Mouse (Mus musculus) mesoderm, embryonic 11.5 days (tissue): ENCODE results near the gene Rcn1.

Experiments
- DNase-seq: peaks from one replicate; pipeline ENCODE4 v3.0.0-alpha.2; 2012; ENCODE audit warnings: low read depth, low spot score

Gene Rcn1

DNA sequence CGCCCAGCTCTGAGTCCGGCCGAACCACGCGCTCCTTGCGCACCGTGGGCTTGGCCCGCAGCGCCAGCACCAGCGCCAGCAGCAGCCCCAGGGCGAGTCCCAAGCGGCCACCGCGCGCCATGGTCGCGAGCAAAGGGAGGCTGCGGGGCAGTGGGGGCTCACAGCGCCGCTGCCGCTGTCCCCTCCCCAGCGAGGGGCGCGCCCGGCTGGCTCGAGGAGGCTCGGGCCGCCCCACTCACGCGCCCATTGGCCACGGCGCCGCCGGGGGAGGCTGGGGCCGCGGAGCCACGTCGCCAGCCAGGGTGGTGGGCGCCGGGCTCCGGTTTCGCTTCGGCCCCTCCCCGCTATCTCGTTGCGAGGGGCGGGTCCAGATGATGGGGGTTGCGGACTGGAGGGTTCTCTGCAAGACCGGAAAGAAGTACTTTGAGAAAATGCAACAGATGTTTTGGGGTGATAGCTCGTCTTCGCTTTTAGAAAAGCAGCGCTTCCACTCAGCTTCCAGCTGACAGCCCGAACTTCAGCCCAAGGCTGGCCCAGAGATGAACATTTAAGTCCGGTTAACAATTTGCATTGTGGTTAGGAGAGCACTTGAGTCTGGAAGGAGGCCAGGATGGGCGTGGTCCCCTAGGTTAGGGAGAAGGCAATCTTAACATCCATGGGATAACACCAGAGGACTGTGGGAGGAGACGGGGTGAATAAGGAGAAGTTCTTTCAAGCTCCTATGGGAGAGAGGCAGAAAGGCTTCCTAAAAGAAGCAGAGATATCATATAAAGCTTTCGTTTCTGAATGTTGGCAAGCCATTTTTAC is at the start of gene Rcn1:
TSS of gene Rcn1 (minus strand) at position 235 of the 807 bp plus-strand sequence.
- DNase-seq: peak; percentile 89

DNA sequence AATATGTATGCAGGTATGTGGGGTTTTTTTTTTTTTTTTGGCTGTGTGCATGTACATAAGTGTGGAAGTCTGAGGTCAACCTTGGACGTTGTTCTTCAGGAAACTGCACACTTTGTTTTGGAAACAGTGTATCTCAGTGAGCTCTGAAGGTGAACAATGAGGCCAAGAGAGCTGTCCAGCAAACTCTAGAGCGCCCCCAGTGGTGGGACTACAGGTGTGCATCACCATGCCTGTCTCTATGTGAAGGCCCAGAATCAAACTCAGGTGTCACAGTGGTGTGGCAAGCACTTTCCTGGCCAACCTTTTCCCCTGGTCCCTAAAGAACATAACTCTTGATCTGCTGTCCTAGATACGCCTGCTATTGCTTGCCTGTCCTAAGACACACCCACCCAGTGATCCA is 45.0 kb upstream of the Rcn1 start:
- peak; percentile 36 for DNase-seq

DNA sequence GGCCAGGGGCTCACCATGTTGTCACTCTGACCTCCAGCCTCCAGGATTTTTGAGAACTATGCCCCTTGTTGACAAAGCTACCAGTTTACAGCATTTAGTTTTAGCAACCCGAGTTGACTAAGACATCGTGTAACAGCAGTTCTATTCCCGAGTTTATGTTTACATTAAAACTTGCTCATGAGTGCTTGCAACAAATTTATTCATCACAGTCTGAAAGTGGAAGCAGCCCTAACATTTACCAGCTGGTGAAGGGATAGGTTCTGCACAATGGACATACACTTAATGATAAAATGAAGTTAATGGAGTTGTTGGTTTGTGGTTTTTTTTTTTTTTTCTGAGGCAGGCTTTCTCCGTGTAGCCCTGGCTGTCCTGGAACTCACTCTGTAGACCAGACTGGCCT is 39.9 kb upstream of the Rcn1 start:
- DNase-seq: no peak

DNA sequence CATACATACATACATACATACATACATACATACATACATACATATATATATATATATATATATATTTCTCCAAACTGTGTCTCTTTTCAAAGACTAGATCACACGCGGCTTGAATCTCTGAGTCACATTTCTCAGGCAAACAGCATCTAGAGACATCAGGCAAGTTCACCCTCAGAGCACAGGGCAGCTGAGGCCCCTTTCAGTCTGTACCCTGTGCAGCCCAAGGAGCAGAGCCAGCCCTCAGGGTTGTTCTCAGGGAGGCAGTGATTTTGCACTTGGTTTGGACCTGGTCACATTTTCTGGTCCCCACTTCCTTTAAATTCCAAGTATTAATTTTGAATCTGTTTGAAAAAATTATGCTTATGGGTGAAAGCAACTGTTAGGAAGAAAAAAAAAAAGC is 39.4 kb upstream of the Rcn1 start:
- DNase-seq: no peak

DNA sequence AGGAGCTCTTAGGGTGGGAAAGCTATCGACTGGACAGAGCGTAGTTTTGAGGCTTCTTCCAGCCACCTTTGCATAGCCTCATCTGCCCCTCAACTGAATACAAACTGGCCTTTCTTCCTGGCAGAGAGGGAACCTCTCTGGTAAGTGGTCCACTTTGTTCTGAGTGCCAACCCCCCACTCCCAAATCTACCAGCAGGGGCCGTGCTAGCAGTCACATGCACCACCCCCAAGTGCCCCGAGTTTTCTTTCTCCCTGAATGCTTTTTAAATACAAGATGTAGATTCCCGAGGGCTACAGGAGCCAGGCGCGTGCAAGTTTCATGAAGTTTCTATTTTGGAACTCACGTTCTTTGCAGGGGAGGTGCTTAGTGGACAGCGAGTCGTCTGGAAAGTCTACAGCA is 33.8 kb upstream of the Rcn1 start:
- no peak for DNase-seq

DNA sequence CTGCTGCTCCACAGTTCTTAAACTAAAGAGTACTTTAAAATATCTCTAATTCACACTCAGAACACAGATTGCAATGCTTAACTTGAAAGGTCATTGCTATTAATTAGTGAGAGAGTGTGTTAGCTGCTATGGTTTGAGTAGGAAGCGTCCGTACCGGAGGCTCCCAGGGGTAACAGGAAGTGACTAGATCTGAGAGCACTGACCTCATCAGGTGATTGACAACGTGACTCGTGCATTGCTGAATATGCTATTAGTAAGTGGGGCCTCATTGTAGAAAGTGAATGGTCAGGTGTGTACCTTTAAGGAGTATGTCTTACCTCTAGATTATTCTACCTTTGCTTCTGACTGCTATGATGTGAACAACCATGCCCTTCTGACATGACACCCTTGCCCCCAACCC is 31.3 kb upstream of the Rcn1 start:
- DNase-seq: no peak

DNA sequence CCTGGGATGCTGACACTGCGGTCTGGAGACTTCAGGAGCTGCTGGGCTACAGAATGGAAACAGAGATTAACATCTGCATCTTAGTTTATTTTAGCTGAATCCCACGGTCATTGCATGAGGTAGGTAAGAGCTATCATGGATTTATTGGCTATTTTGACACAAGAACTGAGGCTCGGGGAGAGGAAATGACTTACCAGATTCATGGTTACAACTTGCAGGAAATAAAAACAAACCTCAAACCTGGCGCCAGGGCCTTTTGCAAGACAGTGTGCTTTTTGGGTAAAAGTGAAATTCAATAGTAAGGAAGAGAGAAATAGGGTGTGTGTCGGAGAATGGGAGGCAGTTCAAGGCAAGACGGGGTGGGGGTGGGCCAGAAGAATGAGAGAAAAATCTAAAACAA is 30.8 kb upstream of the Rcn1 start:
- DNase-seq: no peak

DNA sequence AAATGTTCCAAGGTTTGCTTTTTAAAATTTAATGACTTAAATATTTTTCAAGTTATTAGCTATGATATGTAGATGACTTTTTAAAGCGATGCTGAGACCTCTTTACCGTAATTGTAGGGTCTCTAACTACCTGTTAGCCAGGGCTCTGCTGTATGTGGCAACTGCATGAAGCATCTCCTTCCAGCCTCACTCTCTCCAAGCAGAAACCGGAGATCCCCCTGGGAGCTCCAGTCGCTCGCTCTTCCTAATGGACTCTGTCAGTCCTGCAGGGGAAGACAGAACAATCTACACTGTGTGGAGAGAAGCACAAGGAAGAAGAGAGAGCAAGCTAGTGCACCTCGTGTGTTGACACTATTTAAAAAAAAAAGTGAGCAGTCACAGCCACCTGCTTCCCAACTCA is 29.3 kb upstream of the Rcn1 start:
- peak; percentile 23 for DNase-seq

DNA sequence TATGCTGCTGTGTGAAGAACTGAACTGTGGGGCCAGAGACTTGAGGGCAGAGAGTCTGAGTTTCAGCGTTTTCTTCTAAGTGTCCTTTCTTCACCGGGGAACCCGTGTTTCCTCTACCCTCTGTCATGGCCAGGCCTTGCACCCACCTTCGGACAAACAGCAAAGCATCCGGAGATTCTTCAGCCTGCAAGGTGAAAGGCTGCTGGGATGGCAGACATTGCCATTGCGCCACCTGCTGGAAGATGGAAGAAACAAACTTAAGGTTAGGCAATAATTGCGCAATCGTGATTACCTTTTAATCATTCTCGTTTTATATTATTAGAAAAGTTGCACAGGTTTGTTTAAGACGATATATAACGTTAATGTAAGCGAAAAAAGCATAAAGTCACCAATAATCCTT is 28.9 kb upstream of the Rcn1 start:
- peak; percentile 78 for DNase-seq

DNA sequence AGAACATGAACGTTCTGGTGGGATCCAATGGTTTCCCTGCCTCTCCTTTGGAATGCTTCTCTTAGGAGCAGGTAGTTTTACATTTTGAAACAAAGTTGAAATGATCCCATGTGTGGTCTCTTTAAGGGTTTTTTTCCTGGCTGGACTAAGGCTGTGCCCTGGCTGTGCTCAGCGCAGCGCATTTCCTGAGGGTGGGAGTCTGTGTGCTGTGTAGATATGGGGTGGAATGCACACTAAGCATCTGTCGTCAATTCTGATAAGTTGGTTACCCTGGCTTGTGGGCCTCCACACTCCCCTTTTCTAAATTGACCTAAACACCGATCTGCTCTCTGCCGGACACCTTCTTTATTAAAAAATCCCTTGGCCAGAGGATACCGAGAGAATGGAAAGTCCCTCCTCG is 28.3 kb upstream of the Rcn1 start:
- no peak for DNase-seq

DNA sequence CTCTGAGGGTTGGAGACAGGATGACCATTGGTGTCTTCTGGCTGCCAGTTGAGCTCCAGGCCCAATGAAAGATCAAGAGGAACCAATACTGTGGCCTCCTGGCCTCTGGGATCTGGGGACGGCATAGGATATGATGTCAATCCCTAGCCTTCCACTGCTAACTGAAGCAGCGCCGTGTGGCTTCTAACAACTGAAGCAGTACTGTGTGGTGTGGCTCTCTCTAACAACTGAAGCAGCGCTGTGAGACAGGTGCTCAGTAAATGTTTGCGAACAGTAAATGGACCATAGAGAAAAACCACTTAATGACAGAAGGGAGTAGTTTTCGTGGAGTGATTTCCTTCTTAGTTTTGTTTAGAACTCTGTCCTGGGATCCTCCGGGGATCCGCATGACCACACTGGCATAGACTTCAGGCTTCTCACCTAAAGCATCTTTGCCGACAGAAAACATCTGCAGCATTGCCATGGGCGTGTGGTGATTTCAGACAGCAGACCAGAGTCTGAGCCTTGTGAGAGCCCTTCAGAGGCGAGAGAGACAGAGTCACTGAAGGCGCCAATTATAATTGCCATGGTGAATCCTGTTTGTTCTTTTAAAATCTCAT is 19.6 kb upstream of the Rcn1 start:
- no peak for DNase-seq

DNA sequence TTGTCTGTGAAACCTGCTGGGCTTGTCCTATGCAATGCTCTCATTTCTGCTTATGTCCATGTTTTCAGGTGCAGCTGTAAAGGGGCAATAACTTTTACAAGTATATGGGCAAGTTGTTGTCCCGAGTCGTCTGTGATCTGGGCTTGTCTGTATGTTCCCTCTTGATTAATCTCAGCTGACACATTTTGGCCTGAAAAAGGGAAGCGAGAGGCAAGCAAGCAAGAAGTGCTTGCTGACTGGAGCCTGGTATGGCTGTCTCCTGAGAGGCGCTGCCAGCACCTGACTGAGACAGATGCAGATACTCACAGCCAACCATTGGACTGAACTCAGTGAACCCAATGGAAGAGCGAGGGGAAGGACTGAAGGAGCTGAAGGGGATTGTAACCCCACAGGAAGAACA is 18.5 kb upstream of the Rcn1 start:
- no peak for DNase-seq

DNA sequence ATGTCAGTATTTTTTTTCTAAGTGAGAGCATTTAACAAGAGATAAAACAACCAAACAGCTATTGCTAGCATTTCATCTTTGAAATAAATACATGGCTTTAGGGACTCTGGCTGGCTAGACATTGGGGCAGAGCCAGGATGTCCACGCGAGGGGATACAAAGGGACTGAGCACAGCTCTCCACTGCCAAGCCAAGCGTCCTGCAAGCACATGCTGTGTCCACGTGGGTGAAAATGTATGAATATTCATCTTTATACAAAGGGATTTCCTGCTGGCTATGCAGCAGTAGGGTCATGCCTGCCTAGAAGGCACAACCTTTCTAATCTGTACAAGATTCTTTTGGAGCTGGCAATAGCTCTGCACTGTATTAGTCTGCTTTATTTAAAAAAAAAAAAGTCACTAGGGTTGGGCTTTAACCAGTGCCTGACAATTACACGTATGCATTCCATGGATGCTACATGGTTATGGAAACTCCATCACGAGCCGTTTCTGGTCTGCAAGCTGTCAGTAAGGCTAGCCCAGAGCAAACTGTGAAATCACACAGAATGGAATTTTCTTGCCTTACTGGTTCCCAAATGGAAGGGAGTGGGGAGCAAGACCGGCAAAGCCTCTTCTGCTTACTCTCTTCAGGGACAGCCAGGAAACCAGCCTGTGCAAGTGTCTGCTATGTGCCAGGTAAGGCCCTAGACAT is 17.7 kb upstream of the Rcn1 start:
- DNase-seq: no peak

DNA sequence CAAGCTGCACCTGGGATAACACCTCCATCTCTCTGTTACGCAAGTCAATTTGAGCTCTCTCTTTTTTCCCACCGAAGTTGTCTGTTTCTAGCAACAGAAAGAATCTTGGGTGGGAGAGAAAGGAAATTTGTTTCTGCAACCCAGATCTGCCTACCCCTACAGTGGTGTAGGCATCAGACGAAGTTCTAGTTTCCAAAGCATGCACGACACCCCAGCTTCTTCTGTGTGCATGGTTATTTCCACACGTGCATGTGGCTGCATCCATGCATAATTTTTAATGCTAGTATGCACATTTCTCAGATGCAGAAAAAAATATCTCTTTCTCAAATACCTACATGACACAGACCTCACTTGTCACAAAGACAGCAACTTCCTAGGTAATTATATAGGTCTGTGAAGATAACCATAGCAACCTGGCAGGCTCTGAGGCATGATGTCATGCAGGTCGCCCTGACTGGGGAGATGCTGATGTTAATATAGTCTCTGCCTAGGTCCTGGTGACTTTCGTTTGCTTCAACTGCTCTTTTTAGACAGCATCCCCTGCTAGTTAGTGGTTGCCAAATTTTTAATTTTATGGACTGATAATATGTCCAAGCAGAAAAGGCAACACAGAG is 17.0 kb upstream of the Rcn1 start:
- no peak for DNase-seq

DNA sequence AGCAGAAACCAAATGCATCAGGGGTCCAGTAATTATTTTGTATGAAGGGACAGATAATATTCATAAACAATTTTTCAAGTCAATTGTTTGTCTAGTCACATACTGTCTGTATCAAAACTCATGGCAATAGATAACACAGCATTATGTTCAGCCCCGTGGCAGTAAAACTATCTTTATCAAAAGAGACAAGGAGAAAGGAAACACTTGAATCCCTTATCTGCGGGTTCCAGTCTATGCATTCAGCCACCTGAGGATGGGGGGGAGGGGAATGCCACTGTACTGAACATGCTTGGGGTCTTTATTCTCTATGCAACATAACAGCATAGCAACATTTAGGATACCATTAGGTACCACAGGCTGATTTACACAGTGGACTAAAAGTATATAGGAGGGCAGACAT is 15.2 kb upstream of the Rcn1 start:
- no peak for DNase-seq

DNA sequence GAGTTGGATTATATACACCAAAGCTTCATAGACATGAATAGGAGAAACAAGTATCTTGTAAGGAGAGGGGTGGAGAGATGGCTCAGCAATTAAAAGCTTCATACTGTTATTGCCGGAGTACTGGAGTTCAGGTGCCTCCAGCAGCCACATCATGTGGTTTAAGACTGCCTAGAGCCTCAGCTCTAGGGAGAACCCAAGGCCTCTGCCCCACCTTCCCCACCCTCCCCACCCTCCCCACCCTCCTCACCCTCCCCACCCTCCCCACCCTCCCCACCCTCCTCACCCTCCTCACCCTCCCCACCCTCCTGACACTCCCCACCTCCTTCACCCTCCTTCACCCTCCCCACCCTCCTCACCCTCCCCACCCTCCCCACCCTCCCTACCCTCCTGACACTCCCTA is 10.1 kb upstream of the Rcn1 start:
- no peak for DNase-seq

DNA sequence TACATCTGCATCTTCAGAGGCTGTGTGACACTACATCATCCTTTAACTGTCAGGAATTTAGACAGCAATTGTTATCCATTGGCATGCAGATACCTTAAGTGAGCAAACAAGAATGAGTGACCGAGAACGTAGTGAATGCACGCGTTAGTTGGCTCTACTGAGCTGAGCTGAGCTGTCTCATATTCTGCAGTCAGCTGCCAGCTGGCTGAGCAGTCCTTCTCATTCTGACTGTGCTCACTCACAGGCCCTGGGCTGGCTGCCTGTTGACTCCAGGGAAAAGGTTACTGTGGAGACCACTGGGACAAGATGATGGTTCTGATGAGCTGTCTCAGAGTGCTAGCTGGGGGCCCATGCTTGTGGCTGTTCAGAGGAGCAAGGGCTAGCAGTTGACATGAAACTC is 9.4 kb upstream of the Rcn1 start:
- DNase-seq: no peak

DNA sequence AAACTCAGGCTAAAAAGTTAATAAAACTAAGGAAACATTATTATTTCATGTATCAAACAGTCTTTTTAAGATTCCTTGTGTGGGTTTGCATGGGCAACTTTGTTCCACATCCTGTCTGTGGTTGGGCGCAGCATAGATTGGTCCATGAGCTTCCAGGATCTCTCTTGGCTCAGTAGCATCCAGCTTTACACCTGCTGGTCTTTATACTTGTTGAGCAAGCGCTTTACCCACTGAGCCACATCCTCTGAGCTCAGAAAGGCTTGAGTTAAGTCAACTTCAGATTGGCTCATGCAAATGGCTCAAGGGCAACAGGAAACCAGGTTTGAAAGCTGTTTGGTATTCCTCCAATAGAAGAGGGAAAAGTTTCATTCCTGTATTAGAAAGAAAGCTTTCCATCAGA is 3.1 kb upstream of the Rcn1 start:
- DNase-seq: no peak

DNA sequence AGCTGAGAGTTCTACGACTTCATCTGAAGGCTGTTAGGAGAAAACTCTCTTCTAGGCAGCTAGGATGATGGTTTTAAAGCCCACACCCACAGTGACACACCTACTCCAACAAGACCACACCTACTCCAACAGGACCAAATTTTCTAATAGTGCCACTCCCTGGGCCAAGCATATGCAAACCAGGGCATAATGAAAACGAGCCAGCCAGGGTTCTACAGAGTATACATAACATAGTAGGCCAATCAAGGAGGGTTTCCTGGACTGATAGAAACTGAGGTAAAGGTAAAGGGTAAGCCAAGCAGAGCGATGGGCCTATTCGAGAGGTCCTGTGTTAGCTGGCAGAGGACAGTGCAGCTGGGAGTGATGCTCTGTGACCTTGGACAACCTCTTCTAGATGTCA is 1.4 kb upstream of the Rcn1 start:
- DNase-seq: no peak

DNA sequence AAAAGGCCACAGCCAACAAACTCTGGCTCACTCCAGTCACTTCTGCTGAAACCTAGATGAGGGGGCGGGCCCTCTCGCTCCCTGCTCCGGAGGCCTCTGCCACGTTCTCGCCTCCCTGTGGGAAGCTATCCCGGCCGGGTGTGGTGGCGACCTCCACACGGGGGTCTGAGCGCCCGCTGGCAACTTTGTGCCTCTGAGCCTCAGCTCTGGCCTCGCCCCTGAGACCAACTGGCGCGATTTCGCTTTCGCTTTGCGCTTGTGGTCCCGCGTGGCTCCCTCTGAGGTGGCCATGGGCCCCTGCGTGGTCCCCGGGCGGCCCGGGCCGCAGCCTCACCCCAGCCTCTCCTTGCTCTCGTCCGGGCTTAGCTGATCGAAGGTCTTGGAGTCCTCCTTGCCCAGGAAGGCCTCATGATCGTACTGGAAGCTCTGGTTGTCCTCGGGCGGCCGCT is 459 bp downstream of the Rcn1 start:
- DNase-seq: peak; percentile 60

DNA sequence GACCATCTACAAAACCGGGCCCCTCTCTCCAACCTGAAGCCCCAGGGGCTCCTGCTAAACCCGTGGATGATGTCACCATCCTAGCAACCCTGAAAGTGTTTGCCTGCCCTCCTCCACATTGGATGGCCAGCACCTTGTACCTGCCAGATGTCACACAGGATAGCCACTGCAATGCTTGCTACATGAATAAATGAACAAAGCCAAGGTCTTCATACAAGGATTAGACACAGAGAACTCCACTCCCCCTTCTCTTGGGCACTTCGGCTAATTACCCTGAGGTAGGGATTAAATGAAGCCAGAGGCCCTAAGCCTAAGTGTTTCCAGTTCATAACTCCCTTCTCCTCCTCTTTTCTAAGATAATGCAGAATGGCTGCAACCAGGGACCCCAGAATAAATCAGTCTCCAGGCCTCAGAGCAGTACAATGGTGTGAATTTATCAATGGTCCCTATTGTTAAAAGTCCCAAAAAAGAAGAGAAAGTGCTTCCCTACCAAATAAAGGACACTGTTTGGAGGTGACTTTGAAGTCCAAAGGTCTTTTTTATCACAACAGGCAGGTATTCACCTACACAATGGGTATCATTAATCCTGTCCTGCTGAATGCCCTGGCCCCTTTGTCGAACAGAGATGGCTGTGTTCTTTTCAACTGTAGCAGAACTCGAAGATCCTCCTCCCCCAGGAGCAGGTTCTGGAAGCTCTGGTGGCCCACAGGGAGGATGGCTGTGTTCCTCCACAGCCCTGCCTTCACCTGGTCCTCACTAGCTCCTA is 1.5 kb downstream of the Rcn1 start:
- peak; percentile 22 for DNase-seq

DNA sequence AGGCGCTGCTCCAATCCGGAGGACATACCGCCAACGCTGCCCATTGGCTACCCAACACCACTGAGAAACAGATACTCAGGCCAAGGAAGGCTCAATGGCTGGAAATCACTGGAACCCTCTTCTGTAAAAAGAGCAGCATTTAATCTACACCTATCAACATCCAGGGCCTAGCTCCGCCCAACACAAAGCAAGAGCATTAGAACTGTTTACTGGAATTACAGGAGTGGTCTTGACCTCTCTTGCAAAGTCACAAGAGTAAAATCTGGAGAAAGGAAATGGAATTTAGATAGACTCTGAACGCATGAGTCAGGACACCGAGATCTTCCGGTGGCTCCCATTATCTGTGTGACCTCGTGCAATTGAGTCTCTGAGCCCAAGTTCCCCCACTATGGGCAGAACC is 3.1 kb downstream of the Rcn1 start:
- DNase-seq: no peak
